Mouse (Mus musculus): ENCODE results near the gene Ncbp3. TPM values are rescaled to one million over a fixed set of nuclear protein-coding genes. Genes with fewer than 3 reads are reported as not detected.

The Ncbp3 gene
- polyA plus RNA-seq (2012; rRNA removed), result 2.4 and 2.9 TPM in 2 replicates

- DNase-seq (ENCODE audit: low read depth), result peak; percentile 52
Measured at GRCm38 (mm10) chr11:73047542-73047996, at the start of gene Ncbp3. Gene Ncbp3 (plus strand): TSS chr11:73047783.

DNA sequence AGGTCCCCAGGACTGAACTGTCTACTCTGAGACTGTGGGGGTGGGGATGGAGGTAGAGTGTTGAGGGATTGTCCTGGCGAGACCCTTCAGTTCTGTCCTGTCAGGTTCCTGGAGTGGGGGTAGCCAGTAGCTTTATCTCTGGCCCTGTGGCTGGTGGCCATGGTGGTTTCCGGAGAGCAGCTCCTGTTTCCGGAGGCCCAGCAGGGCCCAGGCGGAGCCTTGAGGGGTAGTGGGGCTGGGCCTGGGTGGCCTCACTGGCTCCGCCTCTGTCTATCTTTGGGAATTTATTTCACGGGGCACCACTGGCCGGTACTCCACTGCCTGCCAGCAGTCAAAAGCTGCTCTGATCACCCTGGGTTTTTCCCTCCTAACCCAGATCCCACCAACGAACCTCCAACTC is 48.8 kb upstream of the Ncbp3 start, which contains the start of gene P2rx1:
Gene P2rx1 (plus strand): TSS at position 333 of the 400 bp plus-strand sequence.
- no peak for DNase-seq (ENCODE audit: low read depth)

DNA sequence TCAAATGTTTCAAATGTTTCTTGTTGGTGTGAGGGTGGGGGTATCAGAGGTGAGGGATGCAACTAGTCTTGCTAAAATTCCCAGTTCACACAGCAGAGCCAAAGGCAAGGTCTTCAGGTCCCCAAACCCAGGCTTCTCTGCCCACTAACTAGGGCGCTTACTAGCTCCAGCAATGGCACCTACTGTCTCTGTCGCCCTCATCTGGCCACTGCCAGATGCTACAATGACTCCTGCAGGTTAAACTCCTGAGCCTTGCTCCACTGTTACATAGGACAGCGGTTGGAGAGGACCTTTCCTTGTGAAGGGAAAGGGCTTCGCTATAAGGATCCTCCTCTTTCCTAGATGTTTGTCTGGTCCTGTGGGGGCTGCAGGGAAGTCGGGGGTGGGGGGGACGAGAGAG is 46.6 kb upstream of the Ncbp3 start:
- no peak for DNase-seq (ENCODE audit: low read depth)

- DNase-seq (ENCODE audit: low read depth), result no peak
Measured at GRCm38 (mm10) chr11:73006377-73006776, 41.2 kb upstream of the Ncbp3 start.

- DNase-seq (ENCODE audit: low read depth), result no peak
Measured at GRCm38 (mm10) chr11:73007113-73007512, 40.5 kb upstream of the Ncbp3 start.

DNA sequence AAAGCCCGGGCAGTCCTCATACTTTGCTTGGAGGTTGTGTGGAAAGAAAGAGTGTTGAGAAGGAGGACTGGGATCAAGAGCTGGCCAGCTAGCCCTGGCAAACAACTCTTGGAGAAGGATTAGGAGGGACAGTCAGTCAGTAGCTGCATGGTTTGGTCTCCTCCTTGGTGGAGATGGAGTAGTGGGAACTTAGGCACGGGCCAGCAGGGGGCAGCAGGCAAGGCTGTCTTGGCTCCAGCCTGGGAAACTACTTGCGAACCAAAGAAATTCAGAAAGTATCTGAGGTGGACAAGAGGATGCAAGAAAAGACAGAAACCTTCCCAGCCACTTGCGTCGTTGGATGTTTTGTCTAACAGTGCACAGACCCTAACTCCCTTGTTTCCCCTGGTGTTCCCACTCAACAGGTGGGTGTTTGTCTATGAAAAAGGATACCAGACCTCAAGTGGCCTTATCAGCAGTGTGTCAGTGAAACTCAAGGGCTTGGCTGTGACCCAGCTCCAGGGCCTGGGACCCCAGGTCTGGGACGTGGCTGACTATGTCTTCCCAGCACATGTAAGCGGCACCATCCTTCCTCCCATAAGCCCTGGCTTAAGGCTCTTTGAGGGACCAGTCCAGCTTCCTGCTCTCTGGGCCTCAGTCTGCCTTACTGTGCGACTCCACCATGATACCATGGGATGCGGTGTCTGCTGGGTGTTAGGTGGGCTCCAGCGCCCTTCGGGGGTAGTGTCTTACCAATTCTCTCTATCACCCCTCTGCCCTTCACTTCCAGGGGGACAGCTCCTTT is 39.7 kb upstream of the Ncbp3 start:
- no peak for DNase-seq (ENCODE audit: low read depth)

GRCm38 (mm10) chr11:73008826-73009225 is 38.8 kb upstream of the Ncbp3 start:
- DNase-seq (ENCODE audit: low read depth), result no peak

DNA sequence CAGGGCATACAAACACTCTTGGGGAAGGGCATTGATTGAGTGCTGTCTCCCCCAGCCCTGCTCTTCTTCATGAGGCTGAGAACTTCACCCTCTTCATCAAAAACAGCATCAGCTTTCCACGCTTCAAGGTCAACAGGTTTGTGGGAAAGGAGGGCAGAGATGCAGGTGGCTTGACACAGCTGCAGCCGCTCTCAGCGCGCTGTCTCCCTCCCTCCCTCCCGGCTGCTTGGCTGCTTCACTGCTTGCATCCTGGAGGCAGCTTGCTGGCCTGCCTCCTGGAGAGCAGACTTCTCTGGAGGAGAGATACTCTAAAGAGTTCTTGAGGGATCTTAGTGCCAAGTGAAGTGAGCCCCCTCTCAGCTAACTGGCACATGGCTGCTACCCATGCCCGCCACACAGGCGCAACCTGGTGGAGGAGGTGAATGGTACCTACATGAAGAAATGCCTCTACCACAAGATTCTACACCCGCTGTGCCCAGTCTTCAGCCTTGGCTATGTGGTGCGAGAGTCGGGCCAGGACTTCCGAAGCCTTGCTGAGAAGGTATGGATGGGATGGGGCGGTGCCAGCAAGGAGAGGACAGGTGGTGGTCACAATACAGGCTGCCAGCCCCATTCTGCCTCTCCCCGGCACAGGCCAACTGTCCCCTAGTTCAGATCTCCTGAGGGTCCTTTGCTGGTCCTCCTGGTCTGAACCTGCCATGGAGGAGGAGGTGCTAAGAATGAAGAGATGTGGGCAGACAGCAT is 37.9 kb upstream of the Ncbp3 start:
- DNase-seq (ENCODE audit: low read depth), result no peak

GRCm38 (mm10) chr11:73013981-73014380 is 33.6 kb upstream of the Ncbp3 start:
- no peak for DNase-seq (ENCODE audit: low read depth)

GRCm38 (mm10) chr11:73014831-73015344 is 32.7 kb upstream of the Ncbp3 start:
- no peak for DNase-seq (ENCODE audit: low read depth)

GRCm38 (mm10) chr11:73015391-73016102 is 32.0 kb upstream of the Ncbp3 start:
- DNase-seq (ENCODE audit: low read depth), result no peak

GRCm38 (mm10) chr11:73016103-73016420 is 31.5 kb upstream of the Ncbp3 start:
- DNase-seq (ENCODE audit: low read depth), result no peak

DNA sequence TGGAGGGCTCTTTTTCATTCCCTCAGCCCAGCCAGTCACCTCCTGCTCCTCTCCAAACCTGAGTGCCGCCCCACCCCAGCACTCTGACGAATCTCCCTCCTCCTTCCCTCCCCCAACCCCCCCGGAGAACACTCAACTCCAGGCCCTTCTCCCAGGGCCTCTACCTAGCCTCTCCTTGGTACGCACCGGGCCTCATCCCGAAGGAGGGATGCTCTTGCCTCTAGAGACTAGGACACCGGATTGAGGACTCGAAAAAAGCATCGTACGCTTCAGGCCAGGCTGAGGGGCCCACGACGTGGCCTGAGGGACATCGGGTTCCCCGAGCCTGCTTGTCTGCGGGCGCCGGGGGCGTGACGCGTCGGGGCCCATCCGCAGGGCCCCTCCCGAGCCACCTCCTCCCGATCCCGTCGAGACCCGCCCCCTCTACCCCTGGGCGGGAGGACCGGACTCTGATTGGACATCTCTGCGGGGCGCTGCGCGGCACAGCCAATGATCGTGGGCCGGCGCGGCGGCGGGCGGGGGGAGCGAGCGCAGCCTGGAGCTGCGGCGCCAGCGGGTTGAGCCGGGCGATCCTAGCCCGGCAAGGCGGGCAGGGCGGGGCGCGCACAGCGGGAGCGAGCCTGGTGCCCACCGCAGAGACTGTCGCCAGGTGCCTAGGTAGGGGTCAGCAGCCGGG is 29.0 kb upstream of the Ncbp3 start, which contains the start of gene Camkk1:
Gene Camkk1 (plus strand): TSS at position 538 of the 676 bp plus-strand sequence.
- DNase-seq (ENCODE audit: low read depth), result no peak

- no peak for DNase-seq (ENCODE audit: low read depth)
Measured at GRCm38 (mm10) chr11:73019147-73019795, 28.3 kb upstream of the Ncbp3 start.

DNA sequence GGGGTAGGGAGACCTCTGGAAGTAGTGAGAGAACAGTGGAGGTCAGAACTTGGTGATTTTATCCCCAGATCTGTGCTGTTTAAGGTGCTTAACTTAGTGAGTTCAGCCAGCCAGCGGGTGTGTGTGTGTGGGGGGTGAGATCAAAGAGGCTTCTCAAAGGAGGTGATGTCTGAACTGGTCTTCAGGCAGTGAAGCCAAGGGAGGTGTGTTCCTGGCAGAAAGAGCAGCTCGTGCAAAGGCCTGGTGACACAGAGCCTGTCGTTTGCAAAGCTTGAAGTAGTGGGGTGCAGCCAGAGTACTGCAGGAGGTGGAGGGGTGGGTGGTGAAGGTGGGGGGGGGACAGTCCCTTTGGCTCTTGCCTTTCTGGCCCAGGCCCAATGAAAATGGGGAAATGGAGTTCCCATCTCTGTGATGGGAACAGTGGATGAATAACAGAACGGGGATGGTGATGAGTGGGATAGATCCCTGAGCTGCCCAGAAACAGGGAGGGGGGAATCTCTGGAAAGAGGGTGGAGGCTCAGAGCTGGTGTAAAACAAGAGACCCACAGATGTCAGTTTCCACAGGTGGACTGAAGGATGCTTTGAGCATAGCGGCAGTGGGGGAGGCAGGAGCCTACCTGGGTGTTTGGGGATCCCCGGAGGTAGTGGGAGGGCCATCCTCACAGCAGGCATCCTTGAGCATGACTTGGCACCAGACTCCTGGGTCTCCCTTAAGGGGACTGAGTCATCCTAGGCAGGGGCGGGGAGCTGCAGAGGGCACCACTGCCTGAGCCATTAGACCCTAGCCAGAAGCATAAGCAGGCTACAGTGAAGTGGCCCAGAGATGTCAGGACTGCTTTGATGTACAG is 26.4 kb upstream of the Ncbp3 start:
- DNase-seq (ENCODE audit: low read depth), result no peak

- DNase-seq (ENCODE audit: low read depth), result no peak
Measured at GRCm38 (mm10) chr11:73023099-73023498, 24.5 kb upstream of the Ncbp3 start.

DNA sequence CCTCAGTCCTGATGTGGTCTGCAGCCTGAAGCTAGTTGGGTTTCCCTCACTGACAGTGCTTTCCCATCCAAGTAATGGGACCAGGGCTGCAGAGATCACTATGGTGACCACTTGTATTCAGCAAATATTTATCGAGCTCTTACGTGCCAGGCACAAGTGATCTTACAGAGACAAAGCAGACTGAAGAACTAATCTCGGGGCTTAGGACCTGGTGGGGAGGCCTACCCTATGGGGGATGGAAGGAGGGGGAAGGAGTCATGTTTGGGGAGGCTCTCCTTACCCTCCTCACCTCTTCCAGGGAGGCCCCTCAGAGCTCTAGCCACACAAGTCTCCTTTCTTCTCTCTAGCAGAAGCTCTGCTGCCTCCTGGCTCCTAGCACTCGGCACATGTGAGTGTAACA is 23.8 kb upstream of the Ncbp3 start:
- DNase-seq (ENCODE audit: low read depth), result no peak

DNA sequence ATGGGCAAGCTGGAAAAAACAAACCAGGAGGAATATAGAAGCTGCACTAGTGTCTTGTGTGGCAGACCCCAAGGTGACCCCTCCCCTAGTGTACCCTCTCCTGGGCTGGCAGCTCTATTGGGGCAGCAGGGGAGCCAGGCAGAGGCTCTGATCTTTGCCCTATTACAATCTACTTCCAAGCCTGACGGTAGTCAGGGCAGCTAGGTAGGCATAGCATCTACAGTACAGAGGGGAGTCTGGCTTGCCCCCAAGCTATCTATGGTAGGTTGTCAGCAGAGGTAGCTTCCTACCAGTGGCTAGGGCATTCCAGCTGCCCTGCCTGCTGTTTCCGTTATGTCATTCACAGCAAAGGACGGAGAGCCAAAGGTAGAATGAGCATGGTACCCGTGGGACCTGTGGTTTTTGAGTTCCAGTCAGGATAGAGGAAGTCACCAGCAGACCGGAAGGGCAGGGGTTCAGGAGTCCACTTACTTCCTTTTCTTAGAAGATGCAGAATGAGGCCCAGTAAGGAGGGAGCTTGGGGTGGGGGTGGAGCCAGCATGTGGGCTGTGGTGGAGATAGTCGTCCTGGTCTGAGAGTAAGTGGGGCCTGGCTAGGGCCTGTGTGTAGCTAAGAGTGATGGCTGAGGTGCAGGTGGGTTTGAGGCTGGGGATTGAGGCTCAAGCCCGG is 23.2 kb upstream of the Ncbp3 start:
- no peak for DNase-seq (ENCODE audit: low read depth)

DNA sequence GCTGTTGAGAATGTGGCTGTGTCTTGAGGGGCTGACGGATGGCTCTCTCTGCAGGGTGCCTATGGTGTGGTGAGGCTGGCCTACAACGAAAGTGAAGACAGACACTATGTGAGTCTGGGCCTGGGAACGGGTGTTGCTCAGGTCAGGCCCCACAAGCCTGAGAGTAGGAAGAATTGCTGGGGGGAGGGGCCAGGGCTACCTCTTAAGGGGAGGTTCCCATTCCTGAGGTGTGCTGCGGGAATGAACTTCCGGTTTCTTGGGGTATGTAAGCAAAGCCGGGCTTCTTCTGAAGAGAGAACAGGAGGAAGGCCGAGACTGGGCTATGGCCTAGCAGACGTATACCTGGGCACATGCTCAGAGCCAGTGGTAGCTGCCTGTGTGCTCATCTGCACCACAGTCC is 20.6 kb upstream of the Ncbp3 start:
- DNase-seq (ENCODE audit: low read depth), result no peak

All from gonadal fat pad, adult 2 months (tissue).